Mouse (Mus musculus): ENCODE measurements around the gene Snip1.

Snip1 gene

DNA sequence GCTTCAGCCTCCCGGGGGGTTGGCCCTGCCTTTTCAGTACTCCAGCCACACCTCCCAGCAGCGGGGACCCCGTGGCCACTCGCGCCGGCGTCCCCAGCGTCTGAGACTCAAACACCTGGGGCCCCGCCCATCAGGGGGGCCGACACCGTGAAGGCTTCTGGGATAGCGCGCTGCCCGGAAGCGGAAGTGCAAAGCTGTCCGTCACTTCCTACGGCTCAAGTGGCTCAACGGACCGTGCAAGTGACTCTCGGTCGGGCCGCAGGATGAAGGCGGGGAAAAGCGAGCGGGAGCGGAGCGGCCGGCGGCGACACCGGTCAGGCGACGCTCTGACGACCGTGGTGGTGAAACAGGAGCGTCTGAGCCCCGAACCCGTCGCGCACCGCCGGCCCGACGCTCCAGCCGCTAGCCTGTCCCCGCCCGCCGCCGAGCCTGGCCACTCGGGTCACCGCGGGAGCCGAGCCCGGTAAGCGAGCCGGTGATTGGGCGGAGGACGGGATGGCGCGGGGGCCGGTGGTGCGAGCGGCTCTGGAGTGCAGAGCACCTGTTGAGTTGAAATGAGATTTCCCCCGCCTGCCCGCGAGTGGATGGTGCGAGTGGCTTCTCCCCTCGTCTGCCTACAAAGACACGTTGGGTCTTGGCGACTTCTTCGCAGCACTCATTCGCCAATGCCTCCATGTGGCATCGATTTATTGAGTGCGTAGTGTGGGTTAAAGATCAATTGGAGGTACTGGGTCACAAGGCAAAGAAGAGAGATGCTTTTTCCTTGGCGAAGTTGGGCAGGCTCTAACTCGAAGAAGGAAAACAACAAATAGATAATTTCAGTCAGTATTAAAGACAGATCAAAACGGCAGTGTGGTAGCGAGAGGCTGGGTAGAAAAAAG lies at the start of gene Snip1:
Snip1 (plus strand) TSS at position 183 of the 881 bp plus-strand sequence.
- peak; percentile 94 for DNase-seq

DNA sequence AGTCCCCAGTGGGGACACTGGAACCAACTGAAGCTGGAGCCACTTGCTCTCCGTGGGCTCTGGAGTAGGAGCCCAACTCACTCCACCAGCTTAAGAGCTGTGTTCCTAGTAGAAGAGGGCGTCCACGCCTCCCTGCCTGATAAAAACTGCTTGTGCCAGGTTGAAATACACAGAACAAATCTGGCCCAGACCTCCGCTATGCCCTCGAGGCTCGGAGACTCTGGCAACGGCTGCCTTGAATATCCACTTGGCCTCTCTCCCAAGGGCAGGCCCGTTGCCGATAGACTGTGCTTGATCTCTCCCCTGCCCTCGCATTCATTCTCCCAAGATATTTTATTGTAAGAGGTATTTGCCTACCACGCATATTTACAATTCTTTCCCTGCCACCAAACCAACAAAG lies 49.0 kb upstream of the Snip1 start:
- DNase-seq: no peak

DNA sequence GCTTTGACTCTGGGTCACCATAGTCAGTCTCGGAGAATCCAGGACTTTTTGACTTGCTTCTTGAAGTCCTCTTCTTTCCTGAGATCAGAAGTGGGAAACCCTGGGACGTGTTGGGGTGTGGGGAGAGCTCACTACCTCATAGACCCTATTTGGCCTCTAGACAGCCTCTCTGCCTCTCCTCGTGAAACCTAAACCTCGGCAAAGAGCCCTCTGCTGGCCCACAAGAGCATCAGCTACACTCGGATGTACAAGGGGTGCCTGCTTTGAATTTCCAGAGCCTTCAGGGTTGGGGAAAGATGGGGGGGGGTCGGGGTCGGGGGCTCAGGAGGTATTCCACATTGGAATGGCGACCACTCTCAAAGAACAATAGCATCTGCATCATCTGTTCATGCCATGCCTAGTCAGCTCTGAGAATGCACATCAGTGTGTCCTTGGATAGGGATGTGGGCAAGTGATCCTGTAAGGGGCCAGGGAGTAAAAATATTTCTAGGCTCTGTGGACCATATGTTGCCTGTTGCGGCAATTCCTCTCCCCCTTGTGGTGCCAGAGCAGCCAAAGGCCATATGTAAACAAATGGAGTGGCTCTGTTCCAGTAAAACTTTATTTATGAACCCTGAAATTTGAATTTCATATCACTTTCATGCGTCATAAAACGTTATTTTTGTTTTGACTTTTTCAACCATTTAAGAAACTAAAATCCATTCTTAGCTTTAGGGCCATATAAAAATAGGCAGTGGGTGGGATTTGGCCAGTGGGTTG lies 45.5 kb upstream of the Snip1 start:
- no peak for DNase-seq

DNA sequence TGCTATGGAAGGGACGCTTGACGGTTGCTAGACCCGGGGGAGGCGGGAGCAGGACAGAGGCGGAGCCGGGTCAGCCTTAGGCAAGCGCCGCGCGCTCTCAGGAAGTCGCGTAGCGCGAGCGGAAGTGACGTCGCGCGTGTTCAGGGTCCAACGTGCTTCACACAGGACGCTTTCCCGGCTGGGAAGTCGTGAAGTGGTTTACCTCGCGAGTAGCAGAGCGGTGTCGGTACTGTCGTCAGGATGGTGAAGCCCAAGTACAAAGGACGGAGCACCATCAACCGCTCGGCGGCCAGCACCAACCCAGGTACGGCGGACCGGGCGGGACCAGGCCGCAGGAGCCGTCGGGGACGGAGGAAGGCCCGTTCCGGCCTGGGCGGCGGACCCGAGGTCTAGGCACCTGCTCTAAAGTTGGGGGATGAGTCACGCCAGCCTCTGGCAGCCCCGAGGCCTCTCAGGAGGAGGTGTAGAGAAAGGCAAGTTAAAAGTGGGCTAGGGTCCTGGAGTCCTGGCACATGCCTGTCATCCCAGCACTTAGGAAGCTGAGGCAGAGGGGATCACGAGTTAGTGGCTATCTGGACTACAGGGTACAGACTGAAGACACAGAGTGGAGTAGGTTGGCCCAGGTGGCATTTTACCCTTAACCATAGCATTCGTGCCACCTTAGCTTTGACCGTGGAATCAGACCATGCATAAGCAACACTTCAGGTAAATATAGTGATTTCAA lies 36.4 kb upstream of the Snip1 start:
- peak; percentile 92 for DNase-seq

DNA sequence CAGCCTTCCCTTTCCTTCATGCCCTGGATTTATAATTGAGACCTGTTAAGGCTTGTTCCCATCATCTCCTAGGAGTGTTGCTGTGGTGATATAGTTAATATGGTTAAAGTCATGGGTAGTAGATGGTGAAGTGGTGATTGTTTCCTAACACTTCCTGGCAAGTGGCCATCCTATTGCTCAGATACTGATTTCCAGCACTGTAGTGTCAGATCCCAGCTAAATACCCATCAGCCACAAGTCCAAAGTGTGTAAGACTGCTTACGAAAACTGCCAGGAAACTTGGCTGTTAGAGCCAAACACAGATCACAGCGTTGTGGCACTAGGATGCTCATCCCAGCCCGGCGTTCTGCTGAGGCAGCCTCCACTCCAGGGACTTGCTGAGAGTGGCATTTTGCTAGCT lies 32.1 kb upstream of the Snip1 start:
- DNase-seq: no peak

DNA sequence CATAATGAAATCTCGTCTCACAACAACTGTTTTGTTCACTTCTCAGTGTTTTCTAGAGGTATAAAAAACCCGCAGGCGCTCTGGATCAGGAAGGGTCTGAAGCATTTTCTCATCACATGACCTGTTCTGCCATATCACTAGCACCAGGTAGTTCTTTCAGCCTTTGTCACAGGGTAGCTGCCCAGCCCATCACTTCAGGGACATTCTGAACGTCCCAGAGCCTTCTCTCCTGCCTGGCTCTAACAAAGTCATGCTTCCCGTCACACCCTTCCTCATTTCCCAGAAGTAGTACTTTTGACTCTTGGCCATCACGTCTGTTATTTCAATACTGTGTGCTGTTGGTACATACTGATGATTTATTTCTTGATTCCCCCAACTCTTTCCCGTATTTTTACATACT lies 22.0 kb upstream of the Snip1 start:
- DNase-seq: no peak

DNA sequence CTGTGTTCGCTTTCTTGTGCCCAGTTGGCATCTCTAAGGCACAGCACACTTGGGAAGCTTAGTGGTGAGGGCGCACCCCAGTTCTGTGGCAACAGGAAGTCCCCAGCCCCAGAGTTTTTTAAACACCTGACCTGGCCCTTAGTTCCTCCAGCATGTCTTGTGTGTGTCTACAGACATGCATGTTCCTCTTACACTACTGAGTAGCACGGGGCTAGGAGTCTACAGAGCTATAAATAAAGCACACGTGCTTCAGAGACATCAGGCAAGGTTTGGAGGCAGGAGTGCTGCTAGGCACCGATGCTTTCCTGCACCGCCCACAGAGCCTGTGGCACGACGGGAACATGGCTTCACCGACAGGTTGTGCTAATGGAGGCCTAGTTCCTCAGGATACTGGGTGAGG lies 11.1 kb upstream of the Snip1 start:
- no peak for DNase-seq

DNA sequence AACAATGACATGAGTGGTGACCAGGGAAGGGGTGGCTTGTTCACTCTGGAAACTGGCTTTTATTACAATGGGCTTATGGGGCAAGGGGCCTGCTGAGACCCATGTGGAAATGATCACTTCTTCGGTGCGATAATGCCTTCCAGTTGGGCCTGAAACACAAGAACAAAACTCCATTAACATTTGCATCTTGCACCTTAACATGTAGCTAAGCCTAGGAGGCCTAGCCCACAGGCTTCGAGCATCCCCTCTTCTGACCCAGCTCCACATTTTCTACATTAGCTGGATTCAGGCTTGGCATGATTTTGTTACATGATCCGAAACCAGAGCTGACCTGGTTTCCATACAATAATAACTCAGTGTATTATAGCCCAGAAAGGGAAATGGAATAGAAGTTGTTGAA lies 10.0 kb upstream of the Snip1 start:
- DNase-seq: no peak

DNA sequence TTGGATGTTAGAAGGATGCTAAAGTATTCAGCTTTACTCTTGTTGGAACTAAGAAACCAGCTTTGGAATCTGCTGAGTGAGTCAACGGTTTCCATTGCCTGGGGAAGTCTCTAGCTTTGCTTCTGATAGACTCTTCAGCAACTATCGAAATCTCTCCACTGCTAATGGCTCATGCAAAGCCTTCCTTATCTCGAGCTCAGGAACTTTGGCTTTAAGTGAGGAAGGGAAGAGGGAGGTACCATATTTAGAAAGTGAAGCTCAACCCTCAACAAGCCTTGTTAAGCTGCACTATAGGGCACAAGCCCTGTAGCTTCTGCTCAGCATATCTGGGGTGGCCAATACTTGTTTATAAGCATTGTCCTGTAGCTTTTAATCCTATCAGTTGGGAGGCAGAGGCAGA lies 9.2 kb upstream of the Snip1 start:
- no peak for DNase-seq

DNA sequence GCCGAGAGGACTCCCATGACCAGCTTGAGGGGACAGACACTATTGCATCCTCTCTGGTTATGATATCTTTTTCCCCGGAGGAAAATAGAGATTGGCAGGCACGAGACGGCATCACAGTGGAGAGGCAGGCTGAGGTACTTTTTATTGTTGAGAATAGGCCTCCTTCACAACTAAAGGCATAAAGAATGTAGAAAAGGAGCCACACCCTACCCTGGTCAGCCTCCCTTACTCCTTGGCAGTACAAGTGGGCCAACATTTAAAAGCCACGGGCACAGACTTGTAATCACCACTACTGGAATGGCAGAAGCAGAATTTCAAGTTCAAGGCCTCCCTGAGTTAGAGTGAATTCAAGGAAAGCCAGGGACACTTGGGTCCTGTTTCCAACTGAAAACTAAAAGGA lies 8.4 kb upstream of the Snip1 start:
- DNase-seq: no peak

DNA sequence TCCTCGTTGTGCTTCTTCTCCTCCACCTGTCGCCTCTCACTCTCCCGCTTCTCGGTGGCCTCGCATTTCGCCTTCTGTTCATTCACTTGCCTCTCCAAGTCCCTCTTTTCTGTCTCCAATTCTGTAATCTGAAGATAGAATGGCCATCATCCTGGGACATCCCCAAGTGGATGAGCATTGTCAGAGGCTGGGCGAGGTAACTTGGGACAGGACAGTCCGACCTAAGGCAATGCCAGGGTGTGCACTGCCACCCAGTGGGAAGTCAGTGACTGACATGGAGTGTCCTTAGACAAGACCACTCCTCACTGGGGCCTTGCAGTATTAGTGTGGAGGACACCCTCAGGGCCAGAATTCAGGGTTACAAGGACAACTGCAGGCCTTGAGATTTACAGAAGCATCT lies 7.4 kb upstream of the Snip1 start:
- no peak for DNase-seq

DNA sequence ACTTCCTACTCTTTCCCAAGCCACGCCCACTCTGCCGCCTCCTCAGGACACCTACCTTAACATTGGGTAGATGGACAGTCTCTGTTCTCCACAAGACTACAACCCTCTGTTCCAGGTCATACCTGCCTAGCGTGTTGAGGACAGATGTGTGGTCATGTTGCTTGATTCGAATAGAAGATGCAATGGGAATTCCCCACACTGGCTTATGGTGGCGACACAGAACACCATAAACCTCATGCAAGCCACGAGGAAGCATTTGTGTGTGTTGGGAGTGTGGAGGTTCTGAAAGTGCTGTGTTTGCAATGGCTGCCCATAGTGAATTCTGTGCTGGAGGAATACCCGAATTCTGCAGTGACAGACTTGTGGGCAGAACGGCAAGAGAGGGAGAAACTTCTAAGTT lies 2.6 kb upstream of the Snip1 start:
- no peak for DNase-seq

DNA sequence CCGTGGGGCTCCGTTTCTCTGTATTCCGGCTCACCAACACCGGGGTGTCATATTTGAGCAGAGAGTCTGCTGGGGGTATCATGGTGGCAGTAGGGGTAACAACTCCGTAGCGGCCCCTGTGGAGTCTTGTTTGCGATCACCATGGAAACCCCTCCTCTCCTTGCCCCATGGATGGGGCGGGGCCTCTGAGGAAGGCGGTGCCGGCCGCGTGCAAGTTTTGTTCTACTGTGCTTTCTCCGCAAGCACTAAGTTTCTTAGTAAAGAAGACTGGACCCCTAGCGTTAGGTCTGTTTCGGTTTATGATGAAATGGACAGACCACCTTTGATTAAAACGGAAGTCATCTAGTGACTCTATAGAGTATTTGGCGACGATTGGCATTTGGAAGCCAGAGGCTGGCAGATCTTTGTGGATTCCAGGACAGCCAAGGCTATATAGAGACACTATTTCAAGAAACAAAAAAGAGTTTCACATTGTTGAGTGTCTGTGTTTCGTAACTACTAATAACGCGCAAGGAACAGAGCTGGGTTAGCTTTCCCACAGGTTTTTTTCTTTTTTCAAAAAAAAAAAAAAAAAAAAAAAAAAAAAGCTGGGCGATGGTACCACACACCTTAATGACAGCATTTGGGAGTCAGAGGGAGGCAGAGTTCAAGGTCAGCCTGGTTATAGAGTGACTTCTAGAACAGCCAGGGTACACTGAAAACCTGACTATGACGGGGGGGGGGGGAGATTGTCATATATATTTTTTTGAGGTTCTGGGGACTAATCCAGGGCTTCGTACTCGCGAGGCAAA lies 760 bp upstream of the Snip1 start, which contains the start of gene Dnali1:
Dnali1 (minus strand) TSS at position 187 of the 791 bp plus-strand sequence.
- peak; percentile 55 for DNase-seq

DNA sequence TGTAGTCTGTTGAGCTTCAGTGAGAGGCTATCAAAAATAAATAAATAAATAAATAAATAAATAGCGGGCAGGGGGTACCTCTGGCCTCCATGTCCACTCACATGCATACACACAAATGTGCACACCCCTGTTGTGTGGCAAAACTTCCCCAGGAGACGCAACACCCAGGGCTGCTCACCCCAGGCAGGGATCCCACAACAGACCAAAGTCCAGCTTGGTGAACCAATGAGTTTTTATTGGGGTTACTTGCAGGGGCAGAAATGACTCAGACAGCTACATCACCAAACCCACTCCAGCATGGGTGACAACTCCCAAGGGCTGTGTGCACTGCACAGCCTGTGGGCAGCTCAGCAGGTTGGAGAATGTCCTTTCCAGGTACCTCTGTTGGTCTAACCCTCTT lies 11.2 kb downstream of the Snip1 start:
- no peak for DNase-seq

DNA sequence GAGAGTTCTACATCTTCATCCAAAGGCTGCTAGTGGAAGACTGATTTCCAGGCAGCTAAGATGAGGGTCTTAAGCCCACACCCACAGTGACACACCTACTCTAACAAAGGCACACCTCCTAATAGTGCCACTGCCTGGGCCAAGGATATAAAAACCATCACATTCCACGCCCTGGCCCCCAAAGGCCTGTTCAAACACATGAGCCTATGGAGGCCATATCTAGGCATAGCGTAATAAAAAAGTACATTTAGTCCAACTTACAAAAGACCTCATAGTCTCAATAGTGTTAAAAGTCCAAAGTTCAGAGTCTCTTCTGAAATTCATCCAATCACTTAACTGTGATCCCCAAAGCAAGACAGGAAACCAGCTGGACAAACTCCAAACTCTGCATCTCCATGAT lies 12.2 kb downstream of the Snip1 start:
- DNase-seq: no peak

DNA sequence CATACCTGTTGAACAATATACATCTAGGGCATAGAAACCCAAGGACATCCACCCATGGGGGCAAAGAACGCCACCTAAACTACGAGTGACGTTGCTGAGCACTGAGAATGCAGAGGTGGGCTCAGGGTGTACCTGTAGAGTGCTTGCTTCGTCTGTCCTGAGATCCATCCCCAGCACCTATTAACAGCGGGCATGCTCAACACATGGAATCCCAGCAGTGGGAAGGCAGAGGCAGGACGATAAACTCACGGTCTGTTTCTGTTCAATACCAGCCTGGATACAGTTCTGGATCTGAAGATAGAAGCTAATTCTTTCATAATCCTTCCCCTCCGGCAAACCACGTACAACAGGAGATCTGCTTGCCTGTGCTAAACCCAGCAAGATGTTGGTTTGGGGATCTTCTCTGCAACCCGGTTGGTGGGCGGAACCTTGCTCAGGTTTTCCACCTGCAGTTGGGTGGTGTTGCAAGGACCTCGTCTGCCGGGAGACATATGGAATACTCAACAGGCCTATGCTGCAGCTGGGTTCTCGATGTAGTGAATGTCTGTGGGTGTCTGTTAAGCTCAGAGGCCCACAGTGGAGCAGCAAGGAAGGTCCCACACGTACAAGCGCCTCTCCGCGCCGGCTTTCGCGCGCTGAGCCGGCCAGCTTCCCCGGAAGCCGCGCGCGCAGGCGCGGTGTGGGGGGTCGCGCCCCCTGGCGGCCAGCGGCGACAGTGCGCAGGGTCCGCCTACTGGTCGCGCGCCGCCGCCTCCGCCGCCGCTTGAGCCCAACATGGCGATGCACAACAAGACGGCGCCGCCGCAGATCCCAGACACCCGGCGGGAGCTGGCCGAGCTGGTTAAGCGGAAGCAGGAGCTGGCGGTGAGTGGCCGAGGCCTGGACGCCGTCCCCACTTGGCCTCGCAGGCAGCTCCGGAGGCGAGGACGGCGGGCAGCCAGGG lies 18.2 kb downstream of the Snip1 start, which contains the start of gene Meaf6:
Meaf6 (plus strand) TSS at position 732 of the 943 bp plus-strand sequence.
- peak; percentile 91 for DNase-seq

DNA sequence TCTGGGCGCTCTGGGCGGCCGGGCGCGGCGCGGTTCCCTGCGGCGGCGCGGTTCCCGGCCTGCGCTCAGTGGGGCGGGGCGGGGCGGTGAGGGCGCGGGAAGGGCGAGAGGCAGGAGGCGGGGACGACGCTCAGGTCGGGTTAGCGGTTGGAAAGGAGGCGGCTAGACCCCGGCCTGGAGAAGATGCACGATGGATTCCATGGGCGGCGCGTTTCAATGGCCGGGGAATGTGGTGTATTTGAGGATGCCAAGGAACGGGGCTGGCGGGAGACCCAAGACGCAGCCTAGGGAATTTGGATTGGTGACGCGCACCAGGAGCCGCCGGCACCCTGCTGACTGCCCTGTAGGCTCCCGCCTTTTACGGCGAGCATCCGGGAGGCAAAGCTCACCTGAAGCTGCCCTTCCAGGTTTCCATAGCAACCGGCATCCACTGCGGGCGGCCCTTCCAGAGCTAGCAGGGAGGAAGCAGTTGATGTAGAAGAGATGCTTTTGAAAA lies 18.9 kb downstream of the Snip1 start:
- DNase-seq: peak; percentile 81

DNA sequence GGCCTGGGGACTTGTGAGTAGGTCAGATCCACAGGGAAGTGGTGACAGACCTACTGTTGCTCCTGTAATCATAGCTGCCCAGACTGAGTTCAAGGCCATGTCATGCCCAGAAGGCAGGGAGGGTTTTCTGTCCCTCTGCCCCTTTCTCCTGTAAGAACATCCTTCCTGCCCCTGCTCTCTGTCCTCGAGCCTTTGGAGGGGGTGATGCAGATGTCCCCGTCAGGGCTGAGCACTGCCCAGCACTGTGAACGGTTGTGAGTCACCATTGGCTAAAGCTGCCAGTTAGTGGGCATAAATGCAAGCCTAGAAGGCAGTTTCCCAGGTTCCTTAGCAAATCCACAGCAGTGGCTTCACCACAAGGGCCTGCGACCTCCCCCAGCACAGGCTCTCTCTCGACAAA lies 26.6 kb downstream of the Snip1 start:
- DNase-seq: no peak

DNA sequence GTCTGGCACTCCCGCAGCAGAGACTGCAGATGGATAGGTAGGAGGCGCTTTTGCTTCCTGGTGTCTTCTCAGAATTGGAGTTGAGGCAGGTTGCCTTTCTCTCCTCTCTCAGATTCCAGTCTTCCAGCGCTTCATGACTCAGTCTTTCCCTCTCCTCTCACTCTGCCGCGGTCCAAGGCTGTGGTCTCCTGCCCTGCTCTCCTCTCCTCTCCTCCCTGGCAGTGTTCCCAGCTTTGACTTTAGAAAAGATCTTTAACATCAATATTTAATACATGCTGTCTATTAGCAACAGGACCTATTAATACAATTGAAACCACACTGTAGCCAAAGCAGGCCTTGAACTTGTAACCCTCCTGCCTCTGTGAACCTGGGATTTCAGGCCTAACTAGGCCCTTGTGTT lies 29.6 kb downstream of the Snip1 start:
- DNase-seq: no peak

DNA sequence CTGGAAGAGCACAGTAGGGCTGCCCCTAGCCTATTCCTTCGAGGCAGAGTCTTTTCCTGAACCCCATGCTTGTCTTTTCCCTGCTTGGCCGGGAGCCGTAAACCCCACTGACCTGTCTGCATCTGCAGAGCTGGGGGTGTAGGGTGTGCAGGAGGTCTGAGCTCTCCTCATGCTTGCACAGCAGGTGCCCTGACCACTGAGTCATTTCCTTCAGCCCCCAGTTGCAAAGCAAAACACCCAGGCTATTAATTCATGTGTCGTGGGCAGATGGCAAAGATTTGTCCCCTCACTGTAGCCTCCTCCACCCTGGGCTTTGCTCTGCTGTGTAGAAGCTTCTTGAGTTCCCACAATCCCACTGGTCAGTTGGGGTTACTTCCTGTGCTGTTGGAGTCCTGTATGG lies 30.9 kb downstream of the Snip1 start:
- no peak for DNase-seq

DNA sequence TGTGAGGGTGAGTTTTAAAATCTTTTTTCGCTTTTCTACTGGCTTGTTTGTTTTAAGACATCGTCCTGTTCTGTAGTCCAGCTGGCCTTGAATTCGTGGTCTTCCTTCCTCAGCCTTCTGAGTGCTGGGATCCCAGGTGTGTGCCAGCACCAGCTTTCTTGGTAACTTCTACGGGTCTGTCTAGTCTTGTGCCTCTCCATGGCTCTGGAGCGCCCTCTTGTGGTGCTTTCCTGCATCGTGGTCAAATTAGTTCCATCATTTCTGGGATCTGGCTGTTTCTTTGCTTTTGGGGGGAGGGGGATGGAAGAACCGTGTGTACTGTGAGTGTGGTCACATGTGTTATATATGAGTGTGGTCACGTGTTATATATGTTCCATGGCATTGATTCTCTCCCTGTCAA lies 33.0 kb downstream of the Snip1 start:
- peak; percentile 72 for DNase-seq

Data from cerebellum, adult 9-11 months (tissue).